ENCODE assay signal across 6 mouse cellular contexts in genomic region chr19:45352706-45353105, GRCm38 (mm10). TPM values are rescaled to one million over a fixed set of nuclear protein-coding genes. Genes with fewer than 3 reads are reported as not detected.
DNase-seq lines count a peak whose midpoint lies in the region; TF ChIP-seq lines count a peak whose summit lies in the region.
"Not testable (repeated sequence)": the region's sequence is repeated elsewhere in the genome, so short reads cannot be mapped to it uniquely, and the experiment has no call there.

No protein-coding gene starts in this region.

- H3K4me3 ChIP-seq in ES-Bruce4 (ENCODE audit: low read depth, low read length); ES-E14 (ENCODE audit: insufficient read depth in 1 of 2, low read depth in 1 of 2, low read length in 2 of 2, poor library complexity in 1 of 2, severe bottlenecking in 1 of 2): not testable (repeated sequence)

- peak; percentile 41 for DNase-seq in ES-CJ7 (ENCODE audit: low read depth, low spot score)
- not testable (repeated sequence) for DNase-seq in ES-E14 (ENCODE audit: low read depth, low spot score)
- DNase-seq in R1 (ENCODE audit: low read depth, low spot score): peak; percentile 61
- peak; percentile 61 for DNase-seq in ZHBTc4 (ENCODE audit: low read depth, low spot score)
- DNase-seq in urinary bladder, postnatal 14 days (ENCODE audit: low spot score): peak; percentile 18

- not testable (repeated sequence) for H3K4me1 ChIP-seq in ES-Bruce4 (ENCODE audit: control insufficient read depth, insufficient read depth, low read length); ES-E14 (ENCODE audit: control insufficient read depth in 2 of 2, insufficient read depth in 2 of 2, low read length in 2 of 2, poor library complexity in 1 of 2)

- TF ChIP-seq CTCF in ES-Bruce4 (IDR thresholded peaks at IDR 0.05; ENCODE audit: low read depth, low read length): not testable (repeated sequence)

- in situ Hi-C loops in ES-E14 (cut with MboI; ENCODE audit: low sequenced_read_pairs in 2 of 2, unreplicated experiment in 2 of 2): not testable (repeated sequence)

- H3K27me3 ChIP-seq in ES-Bruce4 (ENCODE audit: control insufficient read depth, insufficient read depth, low read length, poor library complexity, severe bottlenecking): not testable (repeated sequence)

- H3K27ac ChIP-seq in ES-Bruce4 (ENCODE audit: insufficient read depth, low read length): peak overlapping the region; percentile 57
- H3K27ac ChIP-seq in ES-E14 (ENCODE audit: insufficient read depth, low read depth, low read length, poor library complexity, severe bottlenecking): peak overlapping the region; percentile 10; the same call in 1 of the 2 replicates

- H3K9me3 ChIP-seq in ES-Bruce4 (replicated peaks; ENCODE audit: control insufficient read depth, insufficient read depth, low read length, poor library complexity, severe bottlenecking); ES-E14 (ENCODE audit: control insufficient read depth, insufficient read depth, low read depth, low read length): not testable (repeated sequence)

- 0 out of 2 replicates have a peak, but pooled peaks have one; percentile 29 for TF ChIP-seq EP300 in ES-Bruce4 (IDR thresholded peaks at IDR 0.05; ENCODE audit: insufficient read depth, low read depth, low read length)

- H3K36me3 ChIP-seq in ES-Bruce4 (ENCODE audit: control insufficient read depth, insufficient read depth, low read length, poor library complexity, severe bottlenecking); ES-E14 (ENCODE audit: control insufficient read depth, insufficient read depth, low read length, poor library complexity, severe bottlenecking): not testable (repeated sequence)

- not testable (repeated sequence) for TF ChIP-seq POLR2A in ES-Bruce4 (IDR thresholded peaks at IDR 0.05; ENCODE audit: insufficient read depth, low read length)

- H3K9ac ChIP-seq in ES-Bruce4 (ENCODE audit: low read depth, poor library complexity, severe bottlenecking); ES-E14 (ENCODE audit: insufficient read depth, low read depth, low read length, poor library complexity, severe bottlenecking): not testable (repeated sequence)

RNA-seq across cellular contexts. Expression of gene Btrc, which starts 10.8 kb away (rescaled TPM):
- 38.9 and 39.1 TPM in 2 replicates for polyA plus RNA-seq in ES-Bruce4 (2011; ENCODE audit: insufficient read depth, insufficient read length, low read depth, missing spikeins)
- total RNA-seq in ES-E14 (2012; rRNA removed): 17.3 and 17.4 TPM in 2 replicates
